Mouse (Mus musculus): ENCODE data around the gene Hist1h4h.

- TF ChIP-seq MAX (IDR thresholded peaks at IDR 0.05; ENCODE audit: low read depth) (no peak), POLR2A (IDR thresholded peaks at IDR 0.05; ENCODE audit: insufficient read length, low read depth) (no peak), MYOG (IDR thresholded peaks at IDR 0.05; ENCODE audit: control insufficient read depth in 1 of 3, insufficient read depth in 1 of 3, insufficient read length in 2 of 3, low read depth in 2 of 3) (no peak), TCF12 (IDR thresholded peaks at IDR 0.05; ENCODE audit: insufficient read depth, poor library complexity, severe bottlenecking) (no peak), E2F4 (IDR thresholded peaks at IDR 0.05; ENCODE audit: insufficient read depth) (no peak), POLR2AphosphoS2 (IDR thresholded peaks at IDR 0.05; ENCODE audit: insufficient read length, low read depth) (no peak)
These were observed 41.6 kb downstream of the Hist1h4h start for GRCm38 (mm10) chr13:23572218-23573033.
